Mouse (Mus musculus) embryonic fibroblast, embryonic 13.5 days (primary cell): ENCODE results near the gene Rbfox3.
A peak's percentile ranks its signal among the peaks of the same experiment; 100 is the strongest.

ENCODE experiments used
- CTCF ChIP-seq: IDR thresholded peaks from 2 replicates; pipeline ENCODE4 v1.5.1; 2011; ENCODE audit warnings: mild to moderate bottlenecking, control low read depth, low read length, moderate library complexity, borderline replicate concordance; ENCODE audit not compliant: insufficient read depth
- POLR2A ChIP-seq: IDR thresholded peaks from 2 replicates; pipeline ENCODE4 v1.6.1; 2011; ENCODE audit warnings: low read depth, mild to moderate bottlenecking, control low read depth, low read length, moderate library complexity

GRCm38 (mm10) chr11:118659305-118659704, 252.1 kb downstream of the Rbfox3 start:
- TF ChIP-seq POLR2A: no peak
- peak; percentile 62; the same call in 1 of the 2 replicates for TF ChIP-seq CTCF
